Mouse (Mus musculus): ENCODE data around the gene Bco2.

DNA sequence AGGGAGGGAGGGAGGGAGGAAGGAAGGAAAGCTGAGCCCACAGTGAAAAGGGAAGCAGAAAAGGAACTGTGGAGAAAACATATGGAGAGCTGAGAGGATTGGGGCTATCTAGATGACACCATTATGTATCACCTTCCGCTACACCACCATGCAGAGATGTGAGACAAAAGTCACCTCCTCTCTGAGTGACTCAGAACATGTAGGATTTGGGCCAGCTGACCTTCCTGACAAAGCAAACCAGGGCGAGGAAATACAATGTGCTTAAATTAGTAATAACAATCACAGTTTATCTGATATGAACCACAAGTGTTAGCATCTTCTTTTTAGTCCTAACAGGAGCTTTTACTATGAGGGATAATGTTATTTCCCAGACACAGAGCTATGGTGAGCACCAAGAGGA lies 57.4 kb downstream of the Bco2 start:
- no peak for TF ChIP-seq CHD2 (IDR thresholded peaks at IDR 0.05; ENCODE audit: low read depth, low read length)
- TF ChIP-seq ZNF384 (IDR thresholded peaks at IDR 0.05; ENCODE audit: low read depth, low read length): no peak
- no peak for TF ChIP-seq HCFC1 (IDR thresholded peaks at IDR 0.05; ENCODE audit: borderline replicate concordance, insufficient read depth, low read length)
- TF ChIP-seq ZC3H11A (IDR thresholded peaks at IDR 0.05; ENCODE audit: borderline replicate concordance, low read depth, low read length): no peak

Data from ES-E14 (cell line).